Mouse (Mus musculus) lung, postnatal 0 days (tissue): ENCODE measurements at regions not wholly inside any gene's neighbourhood (a gene's known extent, or its start where the extent isn't known, plus 50 kb on each side); places are given as distances from the start of the nearest gene placed in this dataset.

Source experiments
- CTCF ChIP-seq: IDR thresholded peaks from 2 replicates; pipeline ENCODE4 v1.5.1; 2016; ENCODE audit warnings: antibody characterized with exemption, mild to moderate bottlenecking
- EP300 ChIP-seq: IDR thresholded peaks from 2 replicates; pipeline ENCODE4 v1.6.1; 2016; ENCODE audit warnings: antibody characterized with exemption, mild to moderate bottlenecking, control low read depth

- TF ChIP-seq CTCF (no peak), EP300 (peak; percentile 32; the same call in 1 of the 2 replicates)
These were observed 740.9 kb downstream of the Abca13 start for GRCm38 (mm10) chr11:9932360-9933265.
